Mouse (Mus musculus) erythroblast, embryonic 14.5 days (primary cell): ENCODE data around the gene Lect2.

Experiments
- GATA1 ChIP-seq: IDR thresholded peaks from 2 replicates; pipeline ENCODE4 v1.6.1; 2012; ENCODE audit warnings: low read length, inconsistent platforms, mixed read lengths
- TAL1 ChIP-seq: IDR thresholded peaks from 3 replicates; pipeline ENCODE4 v1.6.1; 2012; ENCODE audit warnings: low read length, inconsistent platforms, mixed read lengths

DNA sequence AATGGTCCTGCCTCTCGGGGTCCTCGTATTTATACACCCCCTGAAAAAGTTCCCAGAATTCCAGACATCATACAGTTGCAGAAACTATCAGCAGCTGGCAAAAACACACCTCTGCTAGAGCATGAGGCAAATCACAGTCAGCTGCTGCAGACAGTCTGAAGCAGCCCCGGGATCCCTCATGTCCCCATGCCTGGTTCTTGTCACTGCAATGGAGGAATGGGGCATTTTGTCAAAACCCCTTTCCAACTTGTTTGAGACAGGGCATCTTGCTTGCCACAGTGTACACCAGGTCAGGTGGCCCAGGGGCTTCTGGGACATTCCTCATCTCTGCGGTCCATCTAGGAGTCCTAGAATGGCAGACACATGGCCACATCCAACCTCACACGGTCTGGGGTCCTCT lies 13.4 kb downstream of the Lect2 start:
- TF ChIP-seq TAL1 (no peak), GATA1 (no peak)
